Mouse (Mus musculus) left cerebral cortex, adult 8-10 months (tissue): ENCODE data around the gene Man2a1. TPM values are rescaled to one million over a fixed set of nuclear protein-coding genes. Genes with fewer than 3 reads are reported as not detected.
"Not testable (repeated sequence)": the region's sequence is repeated elsewhere in the genome, so short reads cannot be mapped to it uniquely, and the experiment has no call there.

Experiments used
- DNase-seq, 2 experiments: peaks; one replicate each; pipeline ENCODE4 v3.0.0; 2022; ENCODE audit warnings: low spot score in 2 of 2
- total RNA-seq, 4 experiments: library from RNA; stranded (reverse); gene quantifications; 2 replicates each; pipeline ENCODE4 v1.2.4; 2022

Man2a1 gene
- total RNA-seq, 4 experiments from 2014 or later: 20.3 to 21.7 (median 20.9) TPM

DNA sequence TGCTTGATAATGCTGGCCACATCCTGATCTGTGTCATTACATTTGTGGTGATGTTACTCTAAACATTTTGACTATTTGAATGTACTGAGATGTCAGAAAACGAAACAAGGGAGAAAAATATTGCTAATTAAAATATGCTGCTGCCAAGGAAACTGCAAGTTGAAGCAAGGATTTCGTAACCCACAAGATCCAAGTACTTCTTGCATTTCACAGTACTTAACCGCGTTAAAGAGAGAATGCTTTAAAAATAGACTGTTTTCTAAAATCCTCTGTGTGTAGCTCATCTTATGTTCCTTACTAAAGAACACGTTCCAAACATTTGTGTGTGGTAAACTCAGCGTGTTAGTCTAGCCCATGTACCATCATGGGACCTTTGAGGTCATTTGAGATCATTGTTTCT lies 153.0 kb downstream of the Man2a1 start:
- no peak for DNase-seq

DNA sequence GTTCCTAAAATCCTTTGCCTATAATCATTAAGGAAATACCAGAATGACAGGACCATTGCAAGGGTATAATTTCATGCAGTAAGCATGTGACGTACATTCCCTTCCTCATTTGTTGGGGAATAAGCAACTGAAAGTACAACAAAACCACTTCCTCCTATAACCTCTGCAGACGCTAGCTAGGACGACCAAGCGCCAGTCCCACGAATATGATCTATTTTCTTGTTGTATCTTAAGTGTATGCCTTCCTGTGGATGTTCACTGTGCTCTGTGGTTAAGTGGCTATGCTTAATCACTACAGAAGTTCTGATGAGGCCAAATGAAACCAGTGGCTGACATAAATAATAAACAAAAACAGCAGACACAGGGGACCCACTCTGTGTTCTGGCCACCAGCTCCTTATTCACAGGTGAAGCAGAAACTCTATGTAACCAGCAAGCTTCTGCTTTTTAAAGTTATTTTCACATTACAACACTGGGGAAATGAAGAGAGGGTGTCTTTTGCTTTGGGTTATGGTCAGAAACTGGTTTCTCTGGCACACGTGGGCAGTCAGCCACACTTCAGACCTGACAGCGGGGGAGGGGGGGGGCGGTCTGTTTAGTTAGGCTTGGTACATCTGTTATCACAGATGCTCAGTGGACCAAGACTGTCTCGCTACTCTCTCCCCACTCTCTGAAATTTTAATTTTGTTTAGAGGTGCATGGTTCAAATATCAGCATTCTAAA lies 153.8 kb downstream of the Man2a1 start:
- no peak for DNase-seq

DNA sequence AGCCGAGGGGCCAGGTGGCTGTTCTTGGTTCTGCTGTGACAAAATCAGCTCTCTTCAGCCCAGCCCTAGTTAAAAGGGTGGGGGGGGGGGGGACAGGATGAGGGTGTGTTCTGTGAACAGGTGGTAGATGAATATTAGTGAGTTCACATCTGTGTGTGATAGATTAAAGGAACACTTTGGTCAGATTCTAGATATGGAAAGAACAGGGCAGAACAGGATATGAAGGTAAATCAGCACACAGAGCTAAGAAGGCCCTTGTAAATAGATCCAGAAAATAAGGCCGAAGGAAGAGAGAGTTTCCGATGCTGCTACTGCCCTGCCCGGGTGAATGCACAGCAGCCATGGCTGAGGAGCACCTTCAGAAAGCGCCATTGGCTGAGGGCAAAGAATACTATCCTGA lies 154.7 kb downstream of the Man2a1 start:
- DNase-seq: no peak

DNA sequence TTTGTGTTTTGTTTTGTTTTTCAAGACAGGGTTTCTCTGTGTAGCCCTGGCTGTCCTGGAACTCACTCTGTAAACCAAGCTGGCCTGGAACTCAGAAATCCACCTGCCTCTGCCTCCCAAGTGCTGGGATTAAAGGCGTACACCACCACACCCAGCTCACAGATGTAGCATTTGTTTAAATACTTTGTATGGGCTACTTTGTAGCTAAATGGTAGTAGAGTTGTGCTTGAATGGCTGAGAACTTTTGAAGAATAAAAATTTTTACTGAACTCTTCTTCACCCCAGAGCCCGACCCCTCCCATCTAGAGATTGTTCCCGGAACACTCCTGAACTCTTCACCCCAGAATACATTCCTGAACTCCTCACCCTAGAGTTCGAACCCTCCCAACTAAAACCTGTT lies 162.1 kb downstream of the Man2a1 start:
- DNase-seq: not testable (repeated sequence)

DNA sequence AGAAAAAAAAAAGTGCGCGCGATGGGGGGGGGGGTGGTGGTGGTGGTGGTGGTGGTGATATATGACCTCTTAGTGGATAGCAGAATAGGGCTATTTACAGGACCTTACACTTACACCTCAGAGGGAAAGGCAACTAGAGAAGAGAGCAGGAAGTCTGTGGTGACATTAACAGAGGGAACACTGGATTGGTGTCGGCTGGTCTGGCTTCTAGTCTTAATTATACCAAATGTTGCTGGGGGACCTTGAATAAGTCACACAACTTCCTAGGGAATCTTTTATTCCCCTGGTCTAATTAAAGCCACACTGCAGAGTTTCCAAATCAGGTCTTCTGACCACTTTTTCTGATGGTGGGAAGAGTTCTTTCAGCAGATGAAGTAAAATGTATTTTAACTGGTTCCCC lies 163.0 kb downstream of the Man2a1 start:
- no peak for DNase-seq

DNA sequence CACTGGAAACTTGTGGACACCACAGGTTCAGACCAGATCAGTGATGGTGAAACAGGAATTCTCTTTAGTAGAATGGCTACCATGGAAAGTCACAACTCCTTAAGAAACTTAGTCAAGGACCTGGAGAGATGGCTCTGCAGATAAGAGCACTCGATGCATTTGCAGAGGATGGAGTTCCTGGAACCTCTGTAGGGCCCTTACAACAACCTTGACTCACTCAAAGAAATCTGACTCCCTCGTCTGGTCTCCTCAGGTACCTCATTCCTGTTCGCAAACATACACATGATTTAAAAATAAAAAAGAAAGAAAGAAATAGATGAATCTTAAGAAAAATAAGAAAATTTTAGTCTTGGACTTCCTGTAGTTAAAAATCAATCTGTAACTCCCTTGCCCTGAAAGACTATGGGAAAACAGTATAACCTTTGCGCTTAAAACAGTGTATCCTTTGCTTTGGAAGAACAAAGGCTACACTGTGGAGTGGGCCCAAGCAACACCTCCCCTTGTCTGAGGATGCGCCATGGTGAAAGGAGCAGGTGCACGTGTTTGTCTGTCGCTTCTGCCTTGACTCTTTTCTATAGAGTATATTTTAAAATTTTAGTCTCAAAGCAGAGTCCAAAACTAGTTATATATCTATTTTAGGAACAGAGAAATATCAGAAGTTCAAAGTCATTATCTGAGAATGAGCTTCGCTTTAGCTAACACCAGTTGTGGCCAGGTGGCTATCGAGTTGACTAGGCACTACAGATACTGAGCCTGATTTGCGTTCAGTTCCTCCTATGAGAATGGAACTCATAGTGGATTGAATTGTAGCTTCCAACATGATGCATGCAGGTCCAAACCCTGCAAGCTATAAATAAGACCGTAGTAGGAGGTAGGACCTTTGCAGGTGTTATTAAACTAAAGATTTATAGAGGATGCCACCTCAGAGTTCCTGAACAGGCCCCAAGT lies 163.9 kb downstream of the Man2a1 start:
- DNase-seq: no peak

DNA sequence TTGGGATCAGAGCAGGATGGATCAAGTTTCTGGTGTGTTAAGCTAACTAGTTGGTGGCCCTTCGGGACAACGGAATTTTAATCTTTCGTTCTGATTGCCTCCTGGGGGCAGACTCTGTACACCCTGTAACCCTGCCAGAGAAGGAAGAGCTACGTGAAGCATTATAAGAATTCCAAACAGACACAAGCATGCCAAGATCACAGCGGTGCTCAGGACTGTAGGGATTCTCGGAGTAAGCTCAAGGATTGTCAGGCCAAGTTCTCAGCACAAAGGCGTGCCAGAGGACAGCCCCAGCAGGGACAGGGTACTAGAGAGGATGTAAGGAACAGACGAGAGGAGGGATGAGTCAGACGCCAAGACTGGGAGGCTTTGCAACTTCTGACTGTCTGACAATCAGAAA lies 164.8 kb downstream of the Man2a1 start:
- DNase-seq: no peak

DNA sequence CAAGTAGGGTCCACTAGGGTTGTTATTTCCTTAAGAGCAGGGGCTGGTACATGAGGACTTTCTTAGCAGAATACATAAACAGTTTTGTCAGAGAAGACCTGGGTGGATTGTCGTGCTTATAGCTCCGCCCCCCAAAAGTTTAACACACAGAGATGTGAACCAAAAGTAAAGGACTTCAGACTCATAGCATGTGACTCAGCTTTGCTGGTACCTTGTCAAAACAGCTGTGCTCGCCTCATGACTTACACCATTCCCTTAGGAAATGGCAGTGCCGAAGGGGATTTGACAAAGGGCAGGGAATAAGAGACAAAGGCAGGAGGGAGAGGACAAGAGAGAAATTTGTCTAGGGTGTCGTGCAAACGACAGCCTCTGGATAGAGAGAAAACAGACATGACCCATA lies 166.0 kb downstream of the Man2a1 start:
- no peak for DNase-seq

DNA sequence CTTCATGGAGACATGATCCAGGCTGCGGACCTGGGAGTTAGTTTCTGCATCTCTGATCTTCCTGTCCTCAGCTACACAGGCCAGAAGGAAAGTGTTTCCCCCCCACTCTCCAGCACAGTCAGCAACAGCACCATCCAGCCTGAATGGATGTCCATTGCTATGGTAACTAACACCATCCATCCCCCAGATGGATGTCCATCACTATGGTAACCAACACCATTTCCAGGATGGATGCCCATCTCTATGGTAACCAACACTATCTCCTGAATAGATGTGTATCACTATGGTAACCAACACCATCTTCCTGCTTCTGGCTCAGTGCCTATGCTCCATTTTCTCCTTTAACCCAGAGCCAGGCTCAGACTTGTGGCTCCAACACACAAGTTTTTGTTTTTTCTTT lies 169.7 kb downstream of the Man2a1 start:
- DNase-seq: peak in 1 of 2 experiments; percentile 36

DNA sequence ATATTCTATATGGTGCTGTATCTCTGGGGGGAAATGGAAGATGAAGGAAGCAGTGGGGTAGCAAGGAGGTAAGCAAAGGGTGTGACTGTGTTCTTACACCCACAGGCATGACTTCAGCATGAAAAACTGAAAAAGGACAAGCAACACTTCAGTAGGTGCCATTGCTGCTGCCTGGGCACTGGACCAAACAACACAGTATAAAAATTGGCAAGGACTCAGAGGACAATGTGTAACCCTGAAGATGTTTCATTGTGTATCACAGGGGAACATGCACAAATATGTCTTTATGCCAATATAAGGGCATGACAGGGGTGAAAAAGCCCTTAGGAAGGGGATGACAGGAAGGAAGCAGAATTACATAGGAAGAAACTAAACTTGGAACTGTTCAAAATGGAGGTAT lies 172.1 kb downstream of the Man2a1 start:
- DNase-seq: no peak

DNA sequence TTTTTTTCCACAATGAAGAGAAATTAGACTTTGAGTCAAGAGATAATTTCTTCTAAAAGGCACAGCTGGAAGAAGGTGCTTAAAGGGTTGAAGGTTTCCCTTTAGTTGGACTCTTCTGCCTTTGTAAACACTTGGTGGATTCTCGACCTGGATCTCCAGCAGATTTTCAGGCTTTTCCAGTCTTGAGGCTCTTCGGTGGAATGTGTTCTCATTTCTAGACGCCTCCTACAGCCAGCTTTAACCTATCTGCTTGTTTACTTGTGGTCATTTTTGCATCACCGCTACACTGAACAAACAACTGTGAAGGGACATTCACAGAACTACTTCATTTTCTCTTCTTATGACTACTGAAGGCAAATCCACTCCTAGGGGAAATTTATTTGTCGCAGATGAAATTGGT lies 173.7 kb downstream of the Man2a1 start:
- no peak for DNase-seq

DNA sequence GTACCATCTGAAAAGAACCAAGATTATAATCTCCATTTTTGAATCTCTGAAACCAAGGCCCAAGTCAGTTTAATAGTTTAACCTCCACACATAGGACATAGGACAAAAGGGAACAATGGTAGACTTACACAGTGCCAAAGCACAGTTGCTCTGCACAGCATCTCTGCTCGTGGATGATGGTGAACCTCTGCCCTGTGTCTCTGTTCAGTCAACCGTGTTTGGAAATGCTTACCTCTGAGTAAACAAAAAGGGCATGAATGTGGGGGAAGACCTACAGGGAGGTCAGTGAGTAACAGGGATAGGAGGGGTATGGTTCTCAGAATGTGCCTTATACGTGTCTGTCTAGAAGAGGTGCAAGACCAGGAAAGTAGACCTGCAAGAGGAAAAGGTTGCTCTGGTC lies 177.8 kb downstream of the Man2a1 start:
- DNase-seq: no peak

DNA sequence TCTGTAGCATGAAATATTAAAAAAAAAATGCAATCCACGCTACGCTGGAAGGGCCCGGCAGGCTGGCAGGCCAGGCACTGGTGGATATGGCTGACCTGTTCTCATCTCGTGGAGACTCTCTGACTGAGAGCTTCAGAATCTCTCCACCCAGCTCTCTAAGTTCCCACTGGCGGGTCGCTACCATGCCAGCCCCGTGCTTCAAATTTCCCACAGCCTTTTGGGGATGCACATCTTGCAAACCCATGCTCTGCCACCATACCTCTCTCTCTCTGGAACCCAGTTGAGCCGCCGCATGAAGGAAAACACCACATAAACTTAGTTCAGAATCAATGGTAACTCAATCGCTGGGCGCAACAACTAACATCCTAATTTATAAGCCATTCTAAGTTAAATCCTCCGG lies 178.2 kb downstream of the Man2a1 start:
- no peak for DNase-seq

DNA sequence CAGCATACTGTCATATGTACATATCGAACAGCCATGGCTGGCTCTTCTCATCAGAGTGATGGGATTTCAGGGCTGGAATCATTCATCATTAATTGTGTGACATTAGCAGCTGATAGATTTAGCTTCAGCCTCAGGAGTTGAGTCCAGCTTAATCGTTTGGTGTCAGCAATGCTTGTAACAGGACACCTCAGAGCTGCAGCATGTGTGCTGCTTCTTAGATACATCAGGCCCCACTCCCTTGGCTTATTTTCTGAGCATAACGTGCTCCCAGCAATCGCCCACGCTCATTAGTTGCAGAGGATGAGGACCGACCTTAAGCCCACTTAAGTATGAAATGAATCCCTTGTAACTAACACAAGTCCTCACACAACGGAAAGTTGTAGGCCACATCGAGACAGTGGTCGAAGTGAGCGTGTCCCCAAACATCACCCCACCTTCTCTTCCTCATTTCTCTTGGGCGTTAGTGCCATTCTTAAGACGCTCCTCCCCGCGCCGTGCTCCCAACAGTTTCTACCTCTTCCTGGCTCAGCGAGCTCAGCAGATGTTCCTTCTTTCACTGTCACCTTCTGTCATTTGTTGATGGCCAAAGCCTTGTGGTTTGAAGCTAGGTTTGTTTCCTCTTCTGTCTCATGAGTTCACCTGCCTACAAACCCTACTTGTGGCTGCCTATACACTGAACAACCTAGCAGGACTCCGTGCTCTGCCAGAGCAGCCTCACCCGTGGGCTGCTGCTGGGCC lies 180.4 kb downstream of the Man2a1 start:
- DNase-seq: no peak

DNA sequence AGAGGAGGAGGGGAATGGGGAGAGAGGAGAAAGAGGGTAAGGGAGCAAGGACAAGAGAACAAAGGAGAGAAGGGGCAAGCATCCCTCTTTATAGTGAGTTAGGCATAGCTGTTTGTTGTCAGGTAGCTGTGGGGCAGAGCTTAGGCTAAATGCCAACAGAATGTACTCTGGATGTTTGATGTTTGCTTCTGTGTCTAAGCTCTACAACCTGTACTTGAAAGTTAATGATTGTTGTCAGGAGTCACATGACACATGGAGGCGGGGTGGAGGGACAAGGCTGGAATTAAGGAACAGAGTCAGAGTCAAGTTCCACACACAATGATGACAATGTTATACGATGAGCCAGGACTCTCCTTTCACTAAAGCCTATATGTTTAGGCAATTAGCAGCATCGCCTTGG lies 181.8 kb downstream of the Man2a1 start:
- DNase-seq: no peak

DNA sequence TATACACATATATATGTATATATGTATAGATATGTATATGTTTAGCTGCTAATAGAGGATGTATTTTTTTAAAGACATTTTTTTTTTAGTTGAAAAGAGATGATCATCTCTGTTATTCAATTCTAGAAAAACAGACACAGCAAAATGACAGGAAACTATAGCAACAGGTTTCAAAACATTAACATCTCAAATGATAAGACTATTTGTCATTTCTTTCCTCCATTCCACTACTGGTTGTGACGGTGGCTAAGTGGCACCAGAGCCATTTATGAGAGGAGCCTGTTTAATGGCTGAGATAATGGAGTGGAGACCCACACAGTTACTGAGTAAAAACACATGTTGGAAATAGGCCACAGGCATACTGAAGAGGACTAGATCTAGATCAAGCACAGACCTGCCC lies 185.4 kb downstream of the Man2a1 start:
- DNase-seq: no peak

DNA sequence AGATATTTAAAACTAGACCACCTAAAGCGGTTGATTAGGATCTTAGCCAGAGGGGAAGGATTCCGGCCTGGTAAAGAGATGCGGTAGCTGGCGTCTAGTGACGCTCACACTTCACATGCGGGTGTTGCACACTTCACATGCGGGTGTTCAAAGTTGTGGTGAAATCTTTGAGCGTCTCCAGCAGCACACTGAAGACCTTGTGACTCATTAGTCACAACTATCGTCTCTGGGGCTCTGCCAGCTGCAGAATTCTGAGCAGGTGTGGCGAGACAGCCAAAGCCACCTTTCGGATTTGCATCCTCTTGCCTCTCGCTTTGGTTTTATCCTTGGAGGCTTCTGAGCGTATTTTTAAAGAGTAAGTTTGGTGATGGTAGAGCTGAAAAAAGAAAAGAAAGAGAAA lies 187.8 kb downstream of the Man2a1 start:
- no peak for DNase-seq

DNA sequence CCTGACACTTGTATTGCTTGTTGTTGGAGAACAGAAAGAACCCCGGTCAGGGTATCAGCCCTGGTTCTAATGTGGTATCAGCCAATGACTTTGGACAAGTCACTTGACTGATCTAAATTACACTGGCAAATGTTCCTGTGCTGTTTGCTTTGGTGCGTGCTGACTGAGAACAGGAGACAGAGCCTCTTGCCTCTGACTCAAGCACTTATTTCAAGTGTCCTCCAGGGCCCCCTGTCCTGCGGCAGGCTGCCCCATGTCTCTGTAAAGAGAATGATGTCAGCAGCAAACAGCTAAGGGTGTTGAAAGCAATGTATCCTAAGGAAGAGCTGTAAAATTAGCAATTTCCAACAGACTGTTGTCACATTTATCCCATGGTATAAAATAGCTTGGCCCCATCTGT lies 188.6 kb downstream of the Man2a1 start:
- DNase-seq: no peak

DNA sequence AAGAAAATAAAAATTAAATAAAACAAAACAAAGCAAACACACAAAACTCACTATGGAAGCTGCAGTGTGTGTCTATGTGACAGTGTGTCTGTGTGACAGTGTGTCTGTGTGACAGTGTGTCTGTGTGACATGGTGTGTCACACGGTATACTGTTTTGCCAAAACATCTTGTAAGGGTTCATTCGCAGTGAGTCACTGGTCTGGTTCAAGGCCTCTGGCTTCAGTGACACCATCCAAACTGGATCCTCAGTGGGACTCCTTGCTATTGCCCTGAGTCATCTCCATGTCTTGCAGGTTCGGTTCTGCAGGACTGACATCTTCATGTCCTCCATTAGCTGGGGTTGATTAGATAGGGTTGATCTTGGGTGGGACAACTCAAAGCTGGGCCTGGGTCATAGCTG lies 191.5 kb downstream of the Man2a1 start:
- no peak for DNase-seq

DNA sequence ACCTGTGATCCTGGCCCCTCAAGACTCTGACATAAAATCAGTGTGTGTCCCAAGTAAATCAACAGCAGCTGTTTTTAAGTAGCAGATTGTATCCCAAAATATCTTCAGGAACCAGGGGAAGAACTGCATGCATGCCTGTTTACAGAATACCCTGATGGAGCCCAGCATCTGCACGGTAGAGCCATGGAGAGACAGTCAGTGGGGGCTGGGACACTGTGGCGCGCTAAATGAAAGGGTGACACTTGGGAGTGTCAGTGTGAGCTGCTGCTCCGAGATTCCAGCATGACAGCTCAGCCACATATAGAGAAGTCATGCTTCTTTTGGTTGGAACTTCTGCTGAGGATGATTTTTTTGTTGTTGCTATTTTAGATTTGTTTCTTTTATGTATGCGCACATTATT lies 192.1 kb downstream of the Man2a1 start:
- DNase-seq: no peak

DNA sequence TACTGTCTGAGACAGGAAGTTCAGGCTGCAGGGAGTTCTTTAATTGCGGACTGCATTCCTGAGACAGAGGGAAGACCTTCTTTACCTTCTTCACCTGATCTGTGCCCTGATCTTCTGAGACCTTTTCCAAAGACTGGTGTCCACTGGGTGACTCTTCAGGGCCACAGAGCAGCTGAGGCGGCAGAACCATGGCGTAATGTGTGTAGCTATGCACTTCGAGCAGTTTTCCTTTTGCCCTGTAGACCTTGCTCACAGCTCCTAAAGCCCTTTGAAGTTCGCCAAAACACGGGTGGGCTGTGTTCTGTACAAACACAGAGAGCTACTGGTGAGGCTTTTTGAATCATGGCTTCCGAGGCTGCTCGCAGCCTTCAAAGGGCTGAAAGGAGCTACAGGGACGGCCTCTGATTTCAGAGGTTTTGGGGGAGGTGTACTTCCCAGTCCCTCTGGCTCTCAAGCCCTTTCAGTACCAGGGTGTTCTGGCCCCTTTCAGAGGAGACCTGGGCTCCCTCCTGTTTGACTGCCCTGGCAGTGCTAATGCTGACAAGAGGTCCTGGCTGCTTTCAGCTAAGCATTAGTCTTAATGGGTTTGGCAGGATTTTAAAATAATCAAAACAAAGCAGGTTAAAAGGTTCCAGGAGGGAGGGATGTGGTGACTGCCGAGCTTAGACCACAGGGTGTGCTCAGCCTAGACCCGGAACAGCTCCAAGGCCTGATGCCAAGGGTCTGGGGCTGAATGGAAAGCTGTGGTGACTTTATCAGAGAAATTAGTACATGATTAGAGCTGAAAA lies 201.8 kb downstream of the Man2a1 start:
- DNase-seq: no peak
